Mouse (Mus musculus) lung, embryonic 14.5 days (tissue): ENCODE data around the gene Gga1. TPM values are rescaled to one million over a fixed set of nuclear protein-coding genes. Genes with fewer than 3 reads are reported as not detected.

Experiments
- ATAC-seq: fragments of 200-750 bp; cut with Nextera tagmentation; 2 replicates; pipeline ENCODE4 v1.8.0; 2017; ENCODE audit warnings: mild to moderate bottlenecking, moderate TSS enrichment, moderate library complexity; ENCODE audit not compliant: insufficient read depth
- DNase-seq: peaks from one replicate; pipeline ENCODE4 v3.0.0-alpha.2; 2015
- H3K27ac ChIP-seq: fragments of 300-500 bp; sonication (generic); 2 replicates; pipeline ENCODE4 v1.5.1; 2014; ENCODE audit warnings: low read depth, mild to moderate bottlenecking, moderate library complexity
- H3K27me3 ChIP-seq: fragments of 300-500 bp; sonication (generic); 2 replicates; pipeline ENCODE4 v1.6.1; 2014; ENCODE audit warnings: low read length, control low read depth; ENCODE audit not compliant: insufficient read depth
- H3K36me3 ChIP-seq: fragments of 300-500 bp; sonication (generic); 2 replicates; pipeline ENCODE4 v1.6.1; 2014; ENCODE audit warnings: control low read depth; ENCODE audit not compliant: insufficient read depth
- H3K4me1 ChIP-seq: fragments of 300-500 bp; sonication (generic); 2 replicates; pipeline ENCODE4 v1.6.1; 2014; ENCODE audit warnings: antibody characterized with exemption, control low read depth; ENCODE audit not compliant: insufficient read depth
- H3K4me2 ChIP-seq: fragments of 300-500 bp; sonication (generic); 2 replicates; pipeline ENCODE4 v1.6.1; 2014; ENCODE audit warnings: mild to moderate bottlenecking
- H3K4me3 ChIP-seq: fragments of 300-500 bp; sonication (generic); 2 replicates; pipeline ENCODE4 v1.5.1; 2014; ENCODE audit warnings: low read depth, low read length
- H3K9ac ChIP-seq: fragments of 300-500 bp; sonication (generic); 2 replicates; pipeline ENCODE4 v1.6.1; 2014
- H3K9me3 ChIP-seq: fragments of 300-500 bp; sonication (generic); 2 replicates; pipeline ENCODE4 v1.6.1; 2016; ENCODE audit warnings: low read depth, low read length, control low read depth
- CTCF ChIP-seq: IDR thresholded peaks from 2 replicates; pipeline ENCODE4 v1.5.1; 2016; ENCODE audit warnings: antibody characterized with exemption, low read depth
- WGBS: fragments of 180-500 bp; shearing (Covaris S2); extraction: QIAGEN DNeasy Blood & Tissue Kit; methylation state at CpG from one replicate; pipeline ENCODE4 v1.1.7; 2014; 5-methylcytosine and 5-hydroxymethylcytosine counted together
- polyA plus RNA-seq: library from polyadenylated mRNA; unstranded; fragments of >200 nt; fragmentation: Nextera tagmentation; extraction: Ambion mirVana; gene quantifications from 2 replicates; pipeline ENCODE4 v1.2.1, GENCODE M21; 2014

Gene Gga1
- polyA plus RNA-seq, 1 experiment from 2014 or later: 57.0 TPM

GRCm38 (mm10) chr15:78840751-78841150 is 36.2 kb upstream of the Gga1 start:
- ATAC-seq (no peak), DNase-seq (no peak)
- Histone ChIP-seq H3K9ac (no peak overlapping the region), H3K27me3 (no peaks in the 10 kb centered on the region), H3K36me3 (peaks cover 6% of the 10 kb centered on the region), H3K4me1 (peaks cover 33% of the 10 kb centered on the region), H3K27ac (peak overlapping the region; percentile 47; the same call in 1 of the 2 replicates), H3K9me3 (no peaks in the 10 kb centered on the region), H3K4me3 (no peak overlapping the region), H3K4me2 (no peak overlapping the region)
- WGBS: 63% methylated on average over 11 of the region's 11 CpGs
- no peak for TF ChIP-seq CTCF

- H3K9ac ChIP-seq: peak overlapping the region; percentile 7; the same call in 1 of the 2 replicates
- H3K4me3 ChIP-seq: no peak overlapping the region
- H3K4me1 ChIP-seq: peaks cover 32% of the 10 kb centered on the region
- no peak for DNase-seq
- peak overlapping the region; percentile 62 for H3K27ac ChIP-seq
- no peaks in the 10 kb centered on the region for H3K9me3 ChIP-seq
- peaks cover 12% of the 10 kb centered on the region for H3K36me3 ChIP-seq
- H3K27me3 ChIP-seq: no peaks in the 10 kb centered on the region
- H3K4me2 ChIP-seq: no peak overlapping the region; the same call in 1 of the 2 replicates
- no peak for TF ChIP-seq CTCF
- no peak for ATAC-seq
- 51% methylated on average over 6 of the region's 6 CpGs for WGBS
Measured at GRCm38 (mm10) chr15:78841161-78841790, 35.7 kb upstream of the Gga1 start.

- DNase-seq (peak; percentile 88), ATAC-seq (peak; percentile 85)
- Histone ChIP-seq H3K9me3 (no peaks in the 10 kb centered on the region), H3K36me3 (peaks cover 22% of the 10 kb centered on the region), H3K9ac (peak within 1 kb of the TSS; percentile 97), H3K4me3 (peak within 1 kb of the TSS; percentile 67), H3K27ac (peak within 1 kb of the TSS; percentile 98), H3K27me3 (no peaks in the 10 kb centered on the region), H3K4me2 (peak within 1 kb of the TSS; percentile 75), H3K4me1 (peaks cover 28% of the 10 kb centered on the region)
- under 1% methylated on average over 73 of the region's 86 CpGs for WGBS
- TF ChIP-seq CTCF: peak; percentile 12; the same call in 1 of the 2 replicates
Measured at GRCm38 (mm10) chr15:78842371-78843163, 34.4 kb upstream of the Gga1 start, which contains the start of gene Cdc42ep1. Gene Cdc42ep1 (plus strand): TSS chr15:78842624.

- H3K4me1 ChIP-seq: peaks cover 28% of the 10 kb centered on the region
- H3K27ac ChIP-seq: peak overlapping the region; percentile 98
- peak; percentile 37 for TF ChIP-seq CTCF
- H3K4me2 ChIP-seq: peak overlapping the region; percentile 75
- WGBS: 24% methylated on average over 21 of the region's 21 CpGs
- peak overlapping the region; percentile 97 for H3K9ac ChIP-seq
- no peak for ATAC-seq
- no peaks in the 10 kb centered on the region for H3K9me3 ChIP-seq
- DNase-seq: peak; percentile 71
- H3K27me3 ChIP-seq: no peaks in the 10 kb centered on the region
- peaks cover 34% of the 10 kb centered on the region for H3K36me3 ChIP-seq
- H3K4me3 ChIP-seq: peak overlapping the region; percentile 67
Measured at GRCm38 (mm10) chr15:78843581-78844469, 33.2 kb upstream of the Gga1 start.

- no peaks in the 10 kb centered on the region for H3K27me3 ChIP-seq
- H3K4me3 ChIP-seq: peak overlapping the region; percentile 67
- peak; percentile 22; the same call in 1 of the 2 replicates for ATAC-seq
- peak; percentile 30; the same call in 1 of the 2 replicates for TF ChIP-seq CTCF
- DNase-seq: peak; percentile 85
- H3K4me2 ChIP-seq: peak overlapping the region; percentile 75
- peak overlapping the region; percentile 97 for H3K9ac ChIP-seq
- H3K27ac ChIP-seq: peak overlapping the region; percentile 98
- 17% methylated on average over 9 of the region's 9 CpGs for WGBS
- H3K4me1 ChIP-seq: peaks cover 28% of the 10 kb centered on the region
- peaks cover 44% of the 10 kb centered on the region for H3K36me3 ChIP-seq
- H3K9me3 ChIP-seq: no peaks in the 10 kb centered on the region
Measured at GRCm38 (mm10) chr15:78844791-78845190, 32.2 kb upstream of the Gga1 start.

- peaks cover 28% of the 10 kb centered on the region for H3K4me1 ChIP-seq
- WGBS: 37% methylated on average over 11 of the region's 11 CpGs
- TF ChIP-seq CTCF: no peak
- peak overlapping the region; percentile 67 for H3K4me3 ChIP-seq
- H3K4me2 ChIP-seq: peak overlapping the region; percentile 75
- H3K9ac ChIP-seq: peak overlapping the region; percentile 50
- H3K36me3 ChIP-seq: peaks cover 49% of the 10 kb centered on the region
- H3K27me3 ChIP-seq: no peaks in the 10 kb centered on the region
- peak overlapping the region; percentile 98 for H3K27ac ChIP-seq
- DNase-seq (peak; percentile 55), ATAC-seq (no peak)
- H3K9me3 ChIP-seq: no peaks in the 10 kb centered on the region
Measured at GRCm38 (mm10) chr15:78845321-78845720, 31.7 kb upstream of the Gga1 start.
